Mouse (Mus musculus) heart, embryonic 11.5 days (tissue): Measurements from ENCODE around the gene Ahcyl2. TPM values are rescaled to one million over a fixed set of nuclear protein-coding genes. Genes with fewer than 3 reads are reported as not detected.

Experiments used
- ATAC-seq: fragments of 200-750 bp; cut with Nextera tagmentation; replicated peaks from 2 replicates; pipeline ENCODE4 v1.8.0; 2017; ENCODE audit warnings: moderate library complexity; ENCODE audit not compliant: insufficient number of reproducible peaks, low FRiP score, low TSS enrichment
- H3K27ac ChIP-seq: fragments of 300-500 bp; sonication (generic); 2 replicates; pipeline ENCODE4 v1.5.1; 2014; ENCODE audit warnings: mild to moderate bottlenecking, low read depth, low read length
- H3K27me3 ChIP-seq: fragments of 300-500 bp; sonication (generic); 2 replicates; pipeline ENCODE4 v1.6.1; 2014; ENCODE audit warnings: mild to moderate bottlenecking, low read length, mixed read lengths; ENCODE audit not compliant: control insufficient read depth, insufficient read depth
- H3K36me3 ChIP-seq: fragments of 300-500 bp; sonication (generic); 2 replicates; pipeline ENCODE4 v1.6.1; 2014; ENCODE audit warnings: mild to moderate bottlenecking, low read length, moderate library complexity, mixed read lengths; ENCODE audit not compliant: control insufficient read depth, insufficient read depth
- H3K4me1 ChIP-seq: fragments of 300-500 bp; sonication (generic); 2 replicates; pipeline ENCODE4 v1.6.1; 2014; ENCODE audit warnings: low read length; ENCODE audit not compliant: control insufficient read depth, insufficient read depth
- H3K4me2 ChIP-seq: fragments of 300-500 bp; sonication (generic); 2 replicates; pipeline ENCODE4 v1.6.1; 2014; ENCODE audit warnings: mild to moderate bottlenecking, moderate library complexity
- H3K4me3 ChIP-seq: fragments of 300-500 bp; sonication (generic); 2 replicates; pipeline ENCODE4 v1.5.1; 2014; ENCODE audit warnings: low read depth, low read length
- H3K9ac ChIP-seq: fragments of 300-500 bp; sonication (generic); 2 replicates; pipeline ENCODE4 v1.6.1; 2014; ENCODE audit warnings: mild to moderate bottlenecking, low read depth, low read length, moderate library complexity
- H3K9me3 ChIP-seq: fragments of 300-500 bp; sonication (generic); replicated peaks from 2 replicates; pipeline ENCODE4 v1.6.1; 2016; ENCODE audit warnings: low read length; ENCODE audit not compliant: control insufficient read depth
- WGBS: fragments of 180-500 bp; shearing (Covaris S2); extraction: QIAGEN DNeasy Blood & Tissue Kit; methylation state at CpG from one replicate; pipeline ENCODE4 v1.1.7; 2014; ENCODE audit not compliant: insufficient replicate concordance; 5-methylcytosine and 5-hydroxymethylcytosine counted together
- polyA plus RNA-seq: library from polyadenylated mRNA; unstranded; fragments of >200 nt; fragmentation: Nextera tagmentation; extraction: Ambion mirVana; gene quantifications from 2 replicates; pipeline ENCODE4 v1.2.1, GENCODE M21; 2014

Gene Ahcyl2
- polyA plus RNA-seq, 1 experiment from 2014 or later, result 11.6 TPM

GRCm38 (mm10) chr6:29903343-29903914 lies 135.6 kb downstream of the Ahcyl2 start:
- Histone ChIP-seq H3K9me3 (no peaks in the 10 kb centered on the region), H3K4me2 (no peak overlapping the region), H3K4me1 (peaks cover 11% of the 10 kb centered on the region), H3K36me3 (no peaks in the 10 kb centered on the region), H3K4me3 (no peak overlapping the region), H3K27ac (peak overlapping the region; percentile 90), H3K27me3 (no peaks in the 10 kb centered on the region), H3K9ac (no peak overlapping the region)
- ATAC-seq, result no peak
- WGBS, result 85% methylated on average over 3 of the region's 3 CpGs

GRCm38 (mm10) chr6:29904281-29904680 lies 136.5 kb downstream of the Ahcyl2 start:
- Histone ChIP-seq H3K9me3 (no peaks in the 10 kb centered on the region), H3K4me1 (peaks cover 11% of the 10 kb centered on the region), H3K27ac (peak overlapping the region; percentile 90), H3K9ac (no peak overlapping the region; the same call in 1 of the 2 replicates), H3K36me3 (no peaks in the 10 kb centered on the region), H3K4me2 (no peak overlapping the region), H3K4me3 (no peak overlapping the region), H3K27me3 (no peaks in the 10 kb centered on the region)
- 35% methylated on average over 3 of the region's 3 CpGs for WGBS
- no peak for ATAC-seq

GRCm38 (mm10) chr6:29910631-29911030 lies 142.8 kb downstream of the Ahcyl2 start:
- H3K4me1 ChIP-seq, result no peaks in the 10 kb centered on the region

GRCm38 (mm10) chr6:29913673-29914072 lies 145.9 kb downstream of the Ahcyl2 start:
- Histone ChIP-seq H3K9me3 (no peaks in the 10 kb centered on the region), H3K9ac (no peak overlapping the region), H3K27ac (no peak overlapping the region), H3K4me3 (no peak overlapping the region), H3K36me3 (peaks cover 2% of the 10 kb centered on the region; the same call in 1 of the 2 replicates), H3K27me3 (peaks cover 8% of the 10 kb centered on the region; the same call in 1 of the 2 replicates), H3K4me1 (peaks cover 4% of the 10 kb centered on the region), H3K4me2 (no peak overlapping the region)
- ATAC-seq, result no peak
- 31% methylated on average over 1 of the region's 1 CpGs for WGBS

More at GRCm38 (mm10) chr6:29910631-29911030, 142.8 kb downstream of the Ahcyl2 start:
- 94% methylated on average over 3 of the region's 3 CpGs for WGBS
- Histone ChIP-seq H3K9ac (no peak overlapping the region), H3K27ac (no peak overlapping the region), H3K4me2 (no peak overlapping the region), H3K4me3 (no peak overlapping the region), H3K27me3 (peaks cover 4% of the 10 kb centered on the region; the same call in 1 of the 2 replicates), H3K9me3 (no peaks in the 10 kb centered on the region), H3K36me3 (peaks cover 2% of the 10 kb centered on the region; the same call in 1 of the 2 replicates)
- ATAC-seq, result no peak

- no peak for ATAC-seq
- Histone ChIP-seq H3K27ac (no peak overlapping the region), H3K4me1 (peaks cover 4% of the 10 kb centered on the region), H3K4me3 (no peak overlapping the region), H3K27me3 (peaks cover 8% of the 10 kb centered on the region; the same call in 1 of the 2 replicates), H3K4me2 (no peak overlapping the region), H3K9ac (no peak overlapping the region), H3K36me3 (peaks cover 2% of the 10 kb centered on the region; the same call in 1 of the 2 replicates), H3K9me3 (no peaks in the 10 kb centered on the region)
These were observed 146.3 kb downstream of the Ahcyl2 start for GRCm38 (mm10) chr6:29914136-29914535.

GRCm38 (mm10) chr6:29915836-29916235 lies 148.0 kb downstream of the Ahcyl2 start:
- Histone ChIP-seq H3K4me1 (peaks cover 4% of the 10 kb centered on the region), H3K36me3 (no peaks in the 10 kb centered on the region), H3K4me2 (peak overlapping the region; percentile 95), H3K27ac (no peak overlapping the region), H3K27me3 (peaks cover 8% of the 10 kb centered on the region; the same call in 1 of the 2 replicates), H3K9me3 (no peaks in the 10 kb centered on the region), H3K4me3 (peak overlapping the region; percentile 79; the same call in 1 of the 2 replicates), H3K9ac (no peak overlapping the region)
- WGBS, result 38% methylated on average over 9 of the region's 9 CpGs
- no peak for ATAC-seq

- no peaks in the 10 kb centered on the region for H3K36me3 ChIP-seq
- peaks cover 8% of the 10 kb centered on the region; the same call in 1 of the 2 replicates for H3K27me3 ChIP-seq
- H3K9me3 ChIP-seq, result no peaks in the 10 kb centered on the region
- H3K27ac ChIP-seq, result peak within 1 kb of the TSS; percentile 72
- peak within 1 kb of the TSS; percentile 82 for H3K9ac ChIP-seq
- WGBS, result under 1% methylated on average over 67 of the region's 67 CpGs
- H3K4me2 ChIP-seq, result peak within 1 kb of the TSS; percentile 95
- peaks cover 4% of the 10 kb centered on the region for H3K4me1 ChIP-seq
- peak; percentile 96 for ATAC-seq
- peak within 1 kb of the TSS; percentile 79 for H3K4me3 ChIP-seq
These were observed 148.9 kb downstream of the Ahcyl2 start, which contains the start of gene Strip2 for GRCm38 (mm10) chr6:29916530-29917382. Strip2 (plus strand) TSS chr6:29917012.

GRCm38 (mm10) chr6:29917383-29917720 lies 149.5 kb downstream of the Ahcyl2 start:
- H3K4me2 ChIP-seq, result peak overlapping the region; percentile 95
- WGBS, result under 1% methylated on average over 21 of the region's 21 CpGs

More at GRCm38 (mm10) chr6:29917383-29917720, 149.5 kb downstream of the Ahcyl2 start:
- H3K9ac ChIP-seq, result peak overlapping the region; percentile 82
- H3K4me1 ChIP-seq, result peaks cover 4% of the 10 kb centered on the region
- peak overlapping the region; percentile 72 for H3K27ac ChIP-seq
- peaks cover 8% of the 10 kb centered on the region; the same call in 1 of the 2 replicates for H3K27me3 ChIP-seq
- peak overlapping the region; percentile 79 for H3K4me3 ChIP-seq
- no peaks in the 10 kb centered on the region for H3K36me3 ChIP-seq
- peak; percentile 74 for ATAC-seq
- H3K9me3 ChIP-seq, result no peaks in the 10 kb centered on the region
